Mouse (Mus musculus) testis, adult 2 months (tissue): ENCODE measurements around the gene Etv5.

ENCODE experiments used
- CTCF ChIP-seq: fragments of 200-500 bp; IDR thresholded peaks from 2 replicates; pipeline ENCODE4 v1.5.1; 2012; ENCODE audit warnings: low read depth, mild to moderate bottlenecking, inconsistent platforms, low read length, moderate library complexity; ENCODE audit not compliant: control insufficient read depth, insufficient read depth, insufficient replicate concordance
- POLR2A ChIP-seq: fragments of 200-500 bp; IDR thresholded peaks from 2 replicates; pipeline ENCODE4 v1.6.1; 2012; ENCODE audit warnings: low read depth, mild to moderate bottlenecking, inconsistent platforms, low read length, moderate library complexity; ENCODE audit not compliant: control insufficient read depth

- TF ChIP-seq CTCF (no peak), POLR2A (no peak)
Observed at GRCm38 (mm10) chr16:22341236-22341671, 98.3 kb downstream of the Etv5 start.
